ENCODE assay signal across 20 mouse cellular contexts in the genomic region with DNA sequence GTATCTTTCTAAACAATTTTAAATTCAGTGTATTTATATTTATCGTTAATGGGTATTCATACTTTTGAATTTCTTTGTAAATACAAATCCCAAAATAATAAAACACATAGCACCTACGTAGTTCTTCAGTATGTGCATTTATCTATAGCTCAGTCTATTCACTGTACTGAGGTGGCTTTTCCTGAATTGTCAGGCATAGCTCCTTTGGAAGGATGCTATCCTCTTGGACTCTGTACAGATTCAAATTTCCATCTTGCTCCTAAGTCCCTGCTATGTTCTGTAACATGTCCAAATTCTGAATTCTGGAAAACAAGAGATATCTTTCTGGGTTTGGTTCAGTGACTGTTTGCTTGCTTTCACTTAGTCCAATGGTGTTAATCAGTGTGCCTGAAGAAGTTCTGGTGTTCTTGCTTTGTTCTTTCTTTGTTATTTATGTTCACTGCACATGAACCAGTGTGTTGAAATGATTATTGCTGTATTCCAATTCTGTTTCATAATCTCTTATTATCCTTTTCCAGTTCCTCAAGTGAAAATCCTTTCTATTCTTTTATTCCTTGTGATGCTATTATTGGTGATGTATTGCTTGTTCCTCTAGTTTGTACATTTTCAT.
"Had no signal": no experiment of that assay in that cellular context is flagged by ENCODE, and none has a peak within 500 bp of the region (broad histone marks: within the 10 kb centered on the region; RNA-seq: fewer than 3 reads in every experiment).

No protein-coding gene starts in this region.

- H3K9me3 ChIP-seq: liver, embryonic 13.5 days; liver, embryonic 15.5 days; neural tube, embryonic 13.5 days; neural tube, embryonic 15.5 days had no signal

- H3K4me1 ChIP-seq: liver, embryonic 13.5 days; liver, embryonic 15.5 days; megakaryocyte, embryonic 14.5 days; neural tube, embryonic 13.5 days; neural tube, embryonic 15.5 days had no signal

- ATAC-seq: liver, postnatal 0 days; lung, postnatal 0 days; midbrain, embryonic 16.5 days had no signal

- H3K27ac ChIP-seq: liver, embryonic 13.5 days; liver, embryonic 15.5 days; macrophage; neural tube, embryonic 13.5 days; neural tube, embryonic 15.5 days had no signal

- H3K9ac ChIP-seq: liver, embryonic 13.5 days; liver, embryonic 15.5 days; liver, postnatal 0 days; neural tube, embryonic 13.5 days; neural tube, embryonic 15.5 days had no signal

- H3K36me3 ChIP-seq: liver, embryonic 13.5 days; liver, embryonic 15.5 days; neural tube, embryonic 13.5 days; neural tube, embryonic 15.5 days had no signal

- H3K4me3 ChIP-seq: liver, embryonic 13.5 days; liver, embryonic 15.5 days; megakaryocyte, embryonic 14.5 days; myocyte; neural tube, embryonic 13.5 days; neural tube, embryonic 15.5 days had no signal

- H3K27me3 ChIP-seq: liver, embryonic 13.5 days; liver, embryonic 15.5 days; megakaryocyte, embryonic 14.5 days; neural tube, embryonic 13.5 days; neural tube, embryonic 15.5 days had no signal

- DNase-seq: liver, embryonic 13.5 days; liver, postnatal 0 days; lung, adult 2 months; lung, postnatal 14 days; midbrain, embryonic 14.5 days; retina, postnatal 1 day; right cerebral cortex, adult 18-20 months; right cerebral cortex, postnatal 25 days; thymus, adult 2 months; thymus, postnatal 25 days; thymus, postnatal 4 days had no signal

- H3K4me2 ChIP-seq: liver, embryonic 13.5 days; liver, embryonic 15.5 days; midbrain, embryonic 11.5 days; neural tube, embryonic 13.5 days; neural tube, embryonic 15.5 days had no signal
